Mouse (Mus musculus) midbrain, embryonic 11.5 days (tissue): ENCODE measurements around the gene Tor1aip2. TPM values are rescaled to one million over a fixed set of nuclear protein-coding genes. Genes with fewer than 3 reads are reported as not detected.

Experiments used
- ATAC-seq: fragments of 200-750 bp; cut with Nextera tagmentation; 2 replicates; pipeline ENCODE4 v1.8.0; 2017; ENCODE audit warnings: moderate TSS enrichment, moderate library complexity; ENCODE audit not compliant: low FRiP score
- DNase-seq: peaks from one replicate; pipeline ENCODE4 v3.0.0; 2015; ENCODE audit warnings: low spot score; ENCODE audit errors: missing footprints
- H3K27ac ChIP-seq: fragments of 300-500 bp; sonication (generic); 2 replicates; pipeline ENCODE4 v1.5.1; 2014; ENCODE audit warnings: low read depth, low read length
- H3K27me3 ChIP-seq: fragments of 300-500 bp; sonication (generic); 2 replicates; pipeline ENCODE4 v1.6.1; 2014; ENCODE audit warnings: mild to moderate bottlenecking, low read length, moderate library complexity, mixed read lengths; ENCODE audit not compliant: control insufficient read depth, insufficient read depth
- H3K36me3 ChIP-seq: fragments of 300-500 bp; sonication (generic); 2 replicates; pipeline ENCODE4 v1.6.1; 2014; ENCODE audit warnings: mild to moderate bottlenecking, low read length, moderate library complexity, mixed read lengths; ENCODE audit not compliant: control insufficient read depth, insufficient read depth
- H3K4me1 ChIP-seq: fragments of 300-500 bp; sonication (generic); 2 replicates; pipeline ENCODE4 v1.6.1; 2014; ENCODE audit warnings: low read length; ENCODE audit not compliant: control insufficient read depth, insufficient read depth
- H3K4me2 ChIP-seq: fragments of 300-500 bp; sonication (generic); 2 replicates; pipeline ENCODE4 v1.6.1; 2014; ENCODE audit warnings: mild to moderate bottlenecking, moderate library complexity
- H3K4me3 ChIP-seq: fragments of 300-500 bp; sonication (generic); 2 replicates; pipeline ENCODE4 v1.5.1; 2014; ENCODE audit warnings: low read depth, low read length
- H3K9ac ChIP-seq: fragments of 300-500 bp; sonication (generic); 2 replicates; pipeline ENCODE4 v1.6.1; 2014; ENCODE audit warnings: low read length
- H3K9me3 ChIP-seq: fragments of 300-500 bp; sonication (generic); 2 replicates; pipeline ENCODE4 v1.6.1; 2016; ENCODE audit warnings: low read length; ENCODE audit not compliant: control insufficient read depth
- WGBS: fragments of 180-500 bp; shearing (Covaris S2); extraction: QIAGEN DNeasy Blood & Tissue Kit; methylation state at CpG from one replicate; pipeline ENCODE4 v1.1.7; 2014; 5-methylcytosine and 5-hydroxymethylcytosine counted together
- polyA plus RNA-seq: library from polyadenylated mRNA; unstranded; fragments of >200 nt; fragmentation: Nextera tagmentation; extraction: Ambion mirVana; gene quantifications from 2 replicates; pipeline ENCODE4 v1.2.1, GENCODE M21; 2014

Tor1aip2 gene
- polyA plus RNA-seq, 1 experiment from 2014 or later: 115 TPM

DNA sequence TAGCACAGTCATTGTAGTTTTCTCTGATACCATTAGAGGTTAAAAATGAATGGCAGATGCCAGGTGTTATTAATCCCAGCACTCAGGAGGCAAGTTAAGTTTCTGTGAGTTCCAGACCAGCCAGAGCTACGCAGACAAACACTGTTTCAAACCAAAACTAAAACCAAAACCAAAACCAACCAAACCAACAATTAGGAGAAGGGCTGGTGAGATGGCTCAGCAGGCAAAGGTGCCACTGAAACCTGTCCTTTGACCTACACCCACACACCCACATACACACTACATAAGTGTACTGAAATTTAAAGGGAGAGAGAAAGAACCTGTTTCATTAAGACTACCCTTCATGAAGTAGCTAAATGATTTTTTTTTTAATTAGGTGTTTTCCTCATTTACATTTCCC lies 26.2 kb upstream of the Tor1aip2 start:
- H3K4me2 ChIP-seq: no peak overlapping the region
- H3K27ac ChIP-seq: no peak overlapping the region
- no peaks in the 10 kb centered on the region for H3K27me3 ChIP-seq
- H3K9ac ChIP-seq: no peak overlapping the region
- no peaks in the 10 kb centered on the region for H3K9me3 ChIP-seq
- DNase-seq (no peak), ATAC-seq (no peak)
- no peak overlapping the region for H3K4me3 ChIP-seq
- no peaks in the 10 kb centered on the region for H3K4me1 ChIP-seq
- WGBS: 93% methylated on average over 1 of the region's 1 CpGs
- H3K36me3 ChIP-seq: peaks cover 12% of the 10 kb centered on the region

DNA sequence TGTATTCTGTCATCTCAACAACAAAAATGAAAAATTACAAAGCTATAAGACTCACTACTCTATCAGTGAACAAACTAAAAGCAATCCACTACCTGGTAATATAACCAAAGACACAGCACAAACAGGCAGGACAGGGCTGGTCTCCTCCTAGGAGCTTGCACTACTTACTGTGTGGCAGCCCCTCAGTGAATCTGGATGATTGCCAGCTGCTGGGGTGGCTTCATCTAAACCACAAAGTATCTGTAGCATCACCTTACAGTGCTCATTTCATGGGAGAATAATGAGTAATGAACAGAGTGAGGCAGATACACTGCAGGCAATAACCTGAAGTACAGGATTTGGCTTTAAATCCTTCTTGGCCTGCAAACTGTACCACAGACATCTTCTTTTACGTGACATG lies 15.4 kb upstream of the Tor1aip2 start:
- Histone ChIP-seq H3K4me3 (no peak overlapping the region), H3K4me1 (no peaks in the 10 kb centered on the region), H3K9me3 (no peaks in the 10 kb centered on the region), H3K36me3 (peaks cover 5% of the 10 kb centered on the region; the same call in 1 of the 2 replicates), H3K27ac (no peak overlapping the region), H3K9ac (no peak overlapping the region), H3K27me3 (no peaks in the 10 kb centered on the region), H3K4me2 (no peak overlapping the region)
- 100% methylated on average over 1 of the region's 1 CpGs for WGBS
- ATAC-seq (no peak), DNase-seq (no peak)

DNA sequence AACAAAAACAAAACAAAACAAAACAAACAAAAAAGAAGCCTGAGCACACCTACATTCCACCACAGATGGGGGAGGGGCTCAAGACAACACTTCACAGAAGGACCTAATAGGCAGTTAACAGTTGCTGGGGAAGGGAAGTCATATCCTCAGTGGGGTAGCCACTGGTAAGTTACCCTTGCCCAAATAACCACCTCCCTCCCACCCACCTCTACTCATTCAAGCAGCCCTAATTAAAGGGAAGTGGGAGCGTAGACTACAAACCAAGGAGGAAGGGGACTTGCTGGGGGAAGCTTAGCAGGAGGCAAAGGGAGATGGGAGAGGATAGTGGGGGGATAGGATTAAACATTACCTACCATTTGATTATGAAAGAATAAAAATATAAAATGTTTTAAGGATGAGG lies 14.8 kb upstream of the Tor1aip2 start:
- H3K4me1 ChIP-seq: no peaks in the 10 kb centered on the region
- no peak for DNase-seq

DNA sequence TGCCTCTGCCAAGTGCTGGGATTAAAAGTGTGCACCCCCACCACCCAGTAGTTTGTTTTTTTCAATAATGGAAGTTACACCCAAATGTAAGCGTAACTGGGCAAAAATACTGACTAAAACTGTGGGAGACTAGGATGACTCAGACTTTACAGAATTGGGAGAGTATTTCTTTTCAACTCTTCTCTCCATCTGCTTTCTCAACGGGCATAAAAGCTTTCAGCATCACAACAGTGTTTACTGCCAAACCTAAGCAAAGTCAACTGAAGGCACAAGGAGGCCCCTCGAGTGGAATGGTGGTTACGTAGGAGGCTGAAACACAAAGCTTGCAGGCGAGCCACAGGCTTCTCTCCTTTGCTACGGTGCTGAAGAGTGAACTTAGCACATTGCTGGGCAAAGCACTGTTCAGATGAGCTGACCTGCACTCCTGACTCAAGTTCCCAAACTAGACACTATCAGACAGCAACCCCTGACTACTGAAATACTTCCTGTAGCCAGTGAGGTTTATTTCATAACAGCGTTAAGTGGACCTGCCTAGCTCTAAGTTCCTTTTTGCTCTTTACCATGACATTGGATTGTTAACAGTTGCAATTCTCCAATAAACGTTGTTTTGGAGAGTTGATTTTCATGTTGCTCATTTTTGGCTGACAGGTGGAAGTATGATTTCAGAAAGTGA lies 10.2 kb upstream of the Tor1aip2 start:
- WGBS: 87% methylated on average over 8 of the region's 8 CpGs
- ATAC-seq: no peak

More for the DNA sequence above, 14.8 kb upstream of the Tor1aip2 start:
- no peak overlapping the region for H3K27ac ChIP-seq
- no peaks in the 10 kb centered on the region for H3K9me3 ChIP-seq
- no peak overlapping the region for H3K4me3 ChIP-seq
- H3K4me2 ChIP-seq: no peak overlapping the region
- no peaks in the 10 kb centered on the region for H3K27me3 ChIP-seq
- 95% methylated on average over 1 of the region's 1 CpGs for WGBS
- ATAC-seq: no peak
- H3K36me3 ChIP-seq: peaks cover 5% of the 10 kb centered on the region; the same call in 1 of the 2 replicates
- no peak overlapping the region for H3K9ac ChIP-seq

DNA sequence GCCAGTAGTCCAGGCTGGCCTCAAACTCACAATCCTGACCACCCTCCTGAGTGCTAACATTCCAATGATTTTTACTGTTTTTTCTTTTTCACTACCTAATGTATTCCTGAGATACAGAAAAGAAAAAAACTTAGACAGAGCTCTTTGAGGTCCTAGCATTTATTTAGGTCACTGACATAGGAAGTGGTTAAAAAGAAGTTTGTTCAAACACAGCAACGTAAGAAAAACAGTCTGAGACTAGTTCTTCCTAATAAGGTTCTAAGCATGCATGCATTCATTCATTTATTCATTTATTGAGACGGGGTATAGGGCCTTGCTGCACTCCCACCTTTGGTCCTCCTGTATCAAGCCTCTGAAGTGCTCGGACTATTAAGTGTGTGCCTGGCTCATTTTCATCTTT lies 7.4 kb upstream of the Tor1aip2 start:
- peaks cover 10% of the 10 kb centered on the region; the same call in 1 of the 2 replicates for H3K36me3 ChIP-seq
- no peak overlapping the region for H3K9ac ChIP-seq
- H3K4me3 ChIP-seq: no peak overlapping the region
- no peaks in the 10 kb centered on the region for H3K9me3 ChIP-seq
- 94% methylated on average over 3 of the region's 3 CpGs for WGBS
- DNase-seq: no peak
- H3K27ac ChIP-seq: no peak overlapping the region
- no peak overlapping the region for H3K4me2 ChIP-seq
- no peaks in the 10 kb centered on the region for H3K27me3 ChIP-seq
- no peak for ATAC-seq
- no peaks in the 10 kb centered on the region for H3K4me1 ChIP-seq

More for the DNA sequence above, 10.2 kb upstream of the Tor1aip2 start:
- H3K36me3 ChIP-seq: peaks cover 5% of the 10 kb centered on the region; the same call in 1 of the 2 replicates
- H3K9ac ChIP-seq: no peak overlapping the region
- no peaks in the 10 kb centered on the region for H3K4me1 ChIP-seq
- no peaks in the 10 kb centered on the region for H3K9me3 ChIP-seq
- no peaks in the 10 kb centered on the region for H3K27me3 ChIP-seq
- no peak overlapping the region for H3K4me2 ChIP-seq
- no peak overlapping the region for H3K27ac ChIP-seq
- DNase-seq: no peak
- H3K4me3 ChIP-seq: no peak overlapping the region

DNA sequence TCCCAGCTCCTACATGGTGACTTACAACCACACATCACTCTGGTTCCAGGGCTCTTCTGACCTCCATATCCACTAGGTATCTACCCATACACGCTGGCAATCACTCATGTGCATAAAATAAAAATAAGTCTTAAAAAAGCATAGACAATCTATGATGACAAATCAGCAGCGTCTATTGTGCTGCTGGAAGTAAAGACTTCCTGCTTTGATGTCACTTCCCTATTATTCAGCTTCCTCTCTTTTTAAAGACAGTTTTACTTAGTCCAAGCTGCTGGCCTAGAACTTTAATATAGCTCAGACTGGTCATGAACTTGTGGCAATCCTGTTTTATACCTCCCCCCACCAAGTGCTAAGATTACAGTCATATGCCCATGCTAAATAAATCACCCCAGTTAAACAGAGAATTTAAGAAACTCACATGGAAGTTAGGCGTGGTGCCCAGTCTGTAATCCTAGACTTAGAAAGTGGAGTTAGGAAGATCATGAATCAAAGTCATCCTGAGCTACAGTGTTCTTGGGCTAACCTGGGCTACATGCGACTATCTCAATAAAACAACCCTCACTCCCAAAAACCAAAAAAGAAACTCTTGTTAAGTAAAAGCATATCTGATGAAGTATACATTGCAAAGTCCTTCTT lies 6.7 kb upstream of the Tor1aip2 start:
- H3K4me3 ChIP-seq: no peak overlapping the region
- H3K27me3 ChIP-seq: no peaks in the 10 kb centered on the region
- H3K4me2 ChIP-seq: no peak overlapping the region
- no peak overlapping the region for H3K9ac ChIP-seq
- WGBS: 89% methylated on average over 4 of the region's 4 CpGs
- peaks cover 14% of the 10 kb centered on the region for H3K36me3 ChIP-seq
- H3K27ac ChIP-seq: no peak overlapping the region
- ATAC-seq: no peak
- H3K4me1 ChIP-seq: no peaks in the 10 kb centered on the region
- H3K9me3 ChIP-seq: no peaks in the 10 kb centered on the region
- DNase-seq: no peak

DNA sequence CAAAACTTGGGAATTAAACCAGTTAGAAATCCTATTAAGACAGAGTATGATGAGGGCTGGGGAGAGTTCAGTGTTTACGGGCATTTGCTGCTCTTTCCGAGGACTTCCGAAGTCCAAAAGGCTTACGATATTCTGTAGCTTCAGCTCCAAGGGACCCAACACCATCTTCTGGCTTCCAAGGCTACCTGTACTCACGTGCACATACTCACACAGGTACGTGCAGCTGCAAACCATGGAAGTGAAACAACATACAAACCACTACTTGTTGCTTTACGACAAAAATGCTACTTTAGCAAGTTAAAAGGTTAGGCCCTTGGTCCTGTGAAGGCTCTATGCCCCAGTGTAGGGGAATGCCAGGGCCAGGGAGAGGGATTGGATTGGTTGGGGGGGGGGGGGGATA lies 1.3 kb upstream of the Tor1aip2 start:
- Histone ChIP-seq H3K36me3 (peaks cover 15% of the 10 kb centered on the region), H3K4me1 (peaks cover 5% of the 10 kb centered on the region; the same call in 1 of the 2 replicates), H3K4me2 (no peak overlapping the region), H3K27ac (no peak overlapping the region), H3K27me3 (no peaks in the 10 kb centered on the region), H3K9ac (no peak overlapping the region), H3K9me3 (no peaks in the 10 kb centered on the region), H3K4me3 (no peak overlapping the region)
- ATAC-seq (no peak), DNase-seq (no peak)
- 96% methylated on average over 7 of the region's 7 CpGs for WGBS

DNA sequence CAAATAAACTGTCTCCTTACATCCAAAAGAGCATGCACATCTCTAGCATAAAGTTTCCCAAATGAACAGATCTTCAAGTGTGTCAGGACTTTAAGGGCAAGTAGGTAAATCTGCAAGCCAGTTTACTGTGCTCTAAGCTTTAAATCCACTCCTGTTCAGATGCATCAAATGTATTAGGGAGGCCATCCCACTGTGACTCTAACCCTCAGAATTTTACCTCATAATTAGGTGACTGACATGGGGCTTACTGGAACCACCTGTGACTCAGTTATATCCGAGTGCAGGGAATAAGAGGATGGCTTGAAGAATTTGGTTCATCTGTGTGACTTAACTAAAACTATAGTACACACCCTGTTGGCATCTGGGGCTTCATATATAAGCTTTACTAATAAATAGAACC lies 542 bp upstream of the Tor1aip2 start:
- 34% methylated on average over 1 of the region's 1 CpGs for WGBS
- ATAC-seq: no peak

DNA sequence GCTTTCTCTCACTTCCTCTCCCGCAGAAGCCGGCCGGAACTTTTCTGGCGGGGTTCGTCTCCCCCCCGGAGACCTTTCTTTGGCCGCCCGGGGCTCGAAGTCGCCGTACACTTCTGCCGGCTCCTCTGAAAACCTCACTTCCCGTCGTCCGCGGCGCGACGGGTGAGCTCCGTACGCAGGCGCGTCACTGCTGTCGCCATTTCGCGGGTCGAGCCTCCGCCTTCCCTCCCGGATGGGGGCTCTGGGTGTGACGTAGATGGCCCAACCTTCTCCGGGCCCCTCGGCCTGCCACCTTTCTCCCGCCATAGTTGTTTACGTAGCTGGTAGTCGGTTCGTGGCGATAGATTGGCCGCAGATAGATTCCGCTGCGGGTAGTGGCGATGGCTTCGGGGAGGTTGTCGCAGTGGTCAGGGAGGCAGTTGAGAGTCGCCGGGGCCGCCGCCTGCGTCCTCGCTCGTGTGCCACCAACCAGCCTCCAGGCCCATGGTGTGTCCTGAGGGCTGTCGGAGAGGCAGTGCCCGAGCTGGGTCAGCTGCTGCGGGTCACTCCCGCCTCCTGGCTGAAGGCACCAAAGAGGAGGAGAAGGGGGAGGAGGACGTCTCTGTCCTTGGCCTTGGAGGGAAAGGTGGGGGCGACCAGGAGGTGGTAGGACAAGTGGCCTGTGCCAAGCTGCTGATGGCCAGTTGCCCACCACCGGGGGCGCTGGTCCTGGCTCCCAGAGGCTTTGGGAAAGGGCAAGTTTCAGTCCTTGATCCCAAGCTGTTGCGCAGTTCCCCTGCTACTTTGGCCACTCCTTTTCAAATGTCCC lies 931 bp downstream of the Tor1aip2 start, which contains the start of gene Tor1aip1:
Tor1aip1 (minus strand) TSS at position 551 of the 808 bp plus-strand sequence.
- H3K4me2 ChIP-seq: peak within 1 kb of the TSS; percentile 75
- peak within 1 kb of the TSS; percentile 63 for H3K4me3 ChIP-seq
- H3K9ac ChIP-seq: peak within 1 kb of the TSS; percentile 82
- DNase-seq: peak; percentile 99
- under 1% methylated on average over 59 of the region's 59 CpGs for WGBS
- H3K27me3 ChIP-seq: no peaks in the 10 kb centered on the region
- no peaks in the 10 kb centered on the region for H3K9me3 ChIP-seq
- peaks cover 5% of the 10 kb centered on the region; the same call in 1 of the 2 replicates for H3K4me1 ChIP-seq
- peaks cover 7% of the 10 kb centered on the region for H3K36me3 ChIP-seq
- peak; percentile 93 for ATAC-seq
- H3K27ac ChIP-seq: peak within 1 kb of the TSS; percentile 96

More for the DNA sequence above, 542 bp upstream of the Tor1aip2 start:
- peak overlapping the region; percentile 82 for H3K9ac ChIP-seq
- DNase-seq: no peak
- H3K9me3 ChIP-seq: no peaks in the 10 kb centered on the region
- H3K36me3 ChIP-seq: peaks cover 13% of the 10 kb centered on the region
- peak overlapping the region; percentile 68 for H3K4me2 ChIP-seq
- H3K4me3 ChIP-seq: peak overlapping the region; percentile 63
- peaks cover 5% of the 10 kb centered on the region; the same call in 1 of the 2 replicates for H3K4me1 ChIP-seq
- H3K27ac ChIP-seq: no peak overlapping the region
- no peaks in the 10 kb centered on the region for H3K27me3 ChIP-seq
